Mouse (Mus musculus) cortical plate, adult 2 months (tissue): ENCODE results near the gene Ldlrad3. TPM values are rescaled to one million over a fixed set of nuclear protein-coding genes. Genes with fewer than 3 reads are reported as not detected.

ENCODE experiments used
- H3K27ac ChIP-seq: fragments of 200-500 bp; 2 replicates; pipeline ENCODE4 v1.5.1; 2012; ENCODE audit warnings: low read length, control low read depth, inconsistent platforms; ENCODE audit not compliant: insufficient read depth
- H3K4me1 ChIP-seq: fragments of 200-500 bp; 2 replicates; pipeline ENCODE4 v1.6.1; 2011; ENCODE audit warnings: low read length; ENCODE audit not compliant: control insufficient read depth, insufficient read depth
- H3K4me3 ChIP-seq: fragments of 200-500 bp; 2 replicates; pipeline ENCODE4 v1.5.1; 2011; ENCODE audit warnings: mild to moderate bottlenecking, low read length, control low read depth; ENCODE audit not compliant: insufficient read depth
- CTCF ChIP-seq: fragments of 200-500 bp; IDR thresholded peaks from 2 replicates; pipeline ENCODE4 v1.5.1; 2011; ENCODE audit warnings: mild to moderate bottlenecking, control low read depth, low read length; ENCODE audit not compliant: insufficient read depth; ENCODE audit errors: extremely low read depth
- POLR2A ChIP-seq: fragments of 200-500 bp; IDR thresholded peaks from 2 replicates; pipeline ENCODE4 v1.6.1; 2011; ENCODE audit warnings: mild to moderate bottlenecking, low read length, control low read depth; ENCODE audit not compliant: insufficient read depth; ENCODE audit errors: extremely low read depth
- polyA plus RNA-seq: library from polyadenylated mRNA; depleted of rRNA; stranded (reverse); fragments of >200 nt; gene quantifications from 2 replicates; pipeline ENCODE4 v1.2.3, GENCODE M21; 2012

Ldlrad3 gene
- polyA plus RNA-seq, 1 experiment = 8.7 TPM

DNA sequence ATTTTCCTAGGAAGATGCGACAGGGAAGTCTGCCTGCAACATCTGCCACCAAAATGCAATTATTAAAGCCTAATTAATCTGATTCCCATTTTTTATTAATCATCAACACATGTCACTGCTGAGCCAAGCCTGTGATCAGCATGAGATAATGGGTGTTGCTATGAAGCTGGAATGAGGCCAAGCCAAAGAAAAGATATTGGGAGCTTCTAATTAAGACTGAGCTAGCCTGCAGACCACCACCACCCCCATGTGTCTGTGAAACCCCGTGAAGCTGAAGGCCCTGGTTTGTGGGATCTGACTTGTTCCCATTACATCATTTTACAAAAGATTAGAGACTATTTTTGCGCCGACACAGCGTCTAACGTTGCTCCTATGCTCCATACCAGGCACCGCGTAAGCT lies 161.7 kb downstream of the Ldlrad3 start:
- no peaks in the 10 kb centered on the region; the same call in 1 of the 2 replicates for H3K4me1 ChIP-seq
- no peak overlapping the region for H3K4me3 ChIP-seq
- no peak for TF ChIP-seq POLR2A
- H3K27ac ChIP-seq = no peak overlapping the region

DNA sequence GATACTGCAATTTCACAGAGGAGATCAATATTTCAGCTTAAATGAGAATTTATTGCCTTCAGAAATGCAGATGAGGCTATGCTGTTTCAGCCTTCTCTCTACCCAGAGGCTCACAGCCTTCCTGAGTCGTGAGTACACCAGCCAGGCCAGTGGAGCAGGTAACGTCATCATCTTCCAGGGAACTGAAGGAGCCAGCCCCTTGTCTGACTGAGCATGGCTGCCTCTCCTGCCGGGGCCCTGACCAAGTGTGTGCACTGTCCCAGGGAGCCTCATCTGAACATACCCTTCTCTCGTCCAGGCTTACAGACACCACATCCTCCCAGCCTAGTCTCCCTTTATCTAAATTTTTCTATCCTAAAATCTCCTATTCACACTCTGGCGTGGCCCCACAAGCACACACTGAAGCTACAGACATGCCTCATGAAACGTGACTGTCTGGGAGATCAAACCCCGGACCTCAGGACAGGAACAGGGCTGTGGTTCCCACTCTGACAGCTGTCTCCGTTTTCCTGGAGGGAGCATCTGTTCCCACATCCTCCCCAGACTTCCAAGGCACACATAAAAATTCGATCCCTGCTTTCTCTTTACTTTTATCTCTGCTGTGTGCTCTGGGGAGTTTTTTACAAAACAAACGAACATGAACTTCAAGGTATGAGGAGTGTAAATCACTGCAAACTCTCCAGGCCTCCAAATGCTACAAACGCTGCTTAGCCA lies 164.7 kb downstream of the Ldlrad3 start:
- no peak overlapping the region for H3K4me3 ChIP-seq
- no peaks in the 10 kb centered on the region; the same call in 1 of the 2 replicates for H3K4me1 ChIP-seq
- H3K27ac ChIP-seq = no peak overlapping the region
- TF ChIP-seq CTCF (no peak), POLR2A (no peak)

- TF ChIP-seq CTCF (no peak), POLR2A (no peak)
- H3K4me3 ChIP-seq = no peak overlapping the region
- H3K27ac ChIP-seq = no peak overlapping the region
- no peaks in the 10 kb centered on the region; the same call in 1 of the 2 replicates for H3K4me1 ChIP-seq
Measured at GRCm38 (mm10) chr2:102020546-102020945, 165.6 kb downstream of the Ldlrad3 start.

- no peak overlapping the region for H3K4me3 ChIP-seq
- peaks cover 3% of the 10 kb centered on the region; the same call in 1 of the 2 replicates for H3K4me1 ChIP-seq
- H3K27ac ChIP-seq = no peak overlapping the region
- TF ChIP-seq CTCF (no peak), POLR2A (no peak)
Measured at GRCm38 (mm10) chr2:102014538-102015113, 171.6 kb downstream of the Ldlrad3 start.

- TF ChIP-seq POLR2A (no peak), CTCF (no peak)
- Histone ChIP-seq H3K4me1 (peaks cover 3% of the 10 kb centered on the region; the same call in 1 of the 2 replicates), H3K27ac (no peak overlapping the region), H3K4me3 (no peak overlapping the region)
Measured at GRCm38 (mm10) chr2:102011311-102011975, 174.7 kb downstream of the Ldlrad3 start.

- TF ChIP-seq POLR2A = no peak
- Histone ChIP-seq H3K27ac (no peak overlapping the region), H3K4me3 (no peak overlapping the region), H3K4me1 (peaks cover 6% of the 10 kb centered on the region)
Measured at GRCm38 (mm10) chr2:102009766-102010265, 176.4 kb downstream of the Ldlrad3 start.

GRCm38 (mm10) chr2:102006143-102006542 lies 180.0 kb downstream of the Ldlrad3 start:
- Histone ChIP-seq H3K4me3 (no peak overlapping the region), H3K4me1 (peaks cover 15% of the 10 kb centered on the region), H3K27ac (no peak overlapping the region)
- no peak for TF ChIP-seq CTCF
- no peak for TF ChIP-seq POLR2A

GRCm38 (mm10) chr2:102005377-102006007 lies 180.7 kb downstream of the Ldlrad3 start:
- no peak overlapping the region for H3K27ac ChIP-seq

DNA sequence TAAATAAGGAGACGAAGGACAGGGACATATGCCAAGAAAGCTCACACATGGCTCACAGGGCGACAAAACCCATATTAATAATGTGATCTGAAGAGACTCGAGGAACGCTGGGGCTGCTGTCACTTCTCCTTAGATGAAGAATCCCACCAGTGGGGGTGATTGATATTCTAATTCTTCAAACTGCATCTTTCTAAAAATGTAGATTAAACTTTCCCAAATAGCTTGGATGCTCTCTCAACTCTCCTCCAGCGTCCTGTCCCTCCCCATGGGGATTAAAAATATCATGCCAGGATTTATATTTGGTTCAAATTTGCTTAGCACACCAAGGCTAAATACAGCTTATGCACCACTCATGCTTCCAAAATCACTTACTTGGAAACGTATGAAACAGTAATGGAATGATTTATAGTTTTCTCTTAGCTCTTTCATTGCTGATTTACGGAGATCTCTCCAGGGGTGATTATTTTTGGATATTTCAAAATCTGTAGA lies 182.4 kb downstream of the Ldlrad3 start:
- Histone ChIP-seq H3K4me1 (peaks cover 15% of the 10 kb centered on the region), H3K27ac (0 out of 2 replicates have a peak overlapping the region, but pooled peaks have one; percentile 66), H3K4me3 (no peak overlapping the region)
- TF ChIP-seq CTCF (no peak), POLR2A (no peak)

More at GRCm38 (mm10) chr2:102005377-102006007, 180.7 kb downstream of the Ldlrad3 start:
- H3K4me3 ChIP-seq = no peak overlapping the region
- TF ChIP-seq POLR2A (no peak), CTCF (no peak)
- H3K4me1 ChIP-seq = peaks cover 15% of the 10 kb centered on the region
